Mouse (Mus musculus) cortical plate, adult 2 months (tissue): ENCODE measurements around the gene Sgms1.

Experiments
- CTCF ChIP-seq: fragments of 200-500 bp; IDR thresholded peaks from 2 replicates; pipeline ENCODE4 v1.5.1; 2011; ENCODE audit warnings: mild to moderate bottlenecking, control low read depth, low read length; ENCODE audit not compliant: insufficient read depth; ENCODE audit errors: extremely low read depth
- POLR2A ChIP-seq: fragments of 200-500 bp; IDR thresholded peaks from 2 replicates; pipeline ENCODE4 v1.6.1; 2011; ENCODE audit warnings: mild to moderate bottlenecking, low read length, control low read depth; ENCODE audit not compliant: insufficient read depth; ENCODE audit errors: extremely low read depth

DNA sequence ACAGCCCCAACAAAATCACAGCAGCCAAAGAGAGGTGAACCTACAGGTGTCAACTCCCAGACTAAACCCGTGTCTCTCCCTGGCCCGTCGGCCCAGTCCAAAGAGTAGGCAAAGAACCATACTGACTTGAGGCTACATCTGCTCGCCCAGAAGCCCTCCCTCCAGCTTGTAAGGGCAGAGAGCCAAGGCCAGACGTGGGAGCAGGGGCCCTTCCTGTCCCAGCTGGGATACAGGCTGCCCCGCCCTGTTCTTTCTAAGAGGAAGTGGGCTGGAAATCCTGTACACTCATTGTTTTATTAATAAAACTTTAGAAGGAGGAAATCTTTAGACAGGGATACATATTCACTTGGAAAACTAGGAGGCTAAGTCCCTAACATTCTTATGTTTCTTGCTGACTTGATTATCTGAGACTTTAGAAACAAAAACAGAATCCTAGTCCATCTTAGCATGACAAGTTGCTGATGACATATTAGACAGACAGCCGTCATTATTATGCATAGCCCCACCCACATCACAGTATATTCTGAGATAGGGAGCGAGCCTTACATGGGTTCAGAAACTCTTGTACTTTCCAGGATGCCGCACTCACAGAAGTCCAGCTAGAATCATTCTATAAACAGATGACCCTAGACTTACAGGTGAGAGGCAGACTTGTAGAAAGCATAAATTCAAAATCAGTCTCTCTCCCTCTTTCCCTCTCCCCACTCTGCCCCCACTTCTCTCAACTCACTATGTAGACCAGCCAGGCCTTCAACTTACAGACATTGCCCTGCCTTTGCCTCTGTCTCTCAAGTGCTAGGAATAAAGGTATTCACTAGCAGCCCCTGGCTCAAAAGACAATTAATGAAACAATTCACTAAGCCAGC lies 85.3 kb downstream of the Sgms1 start:
- no peak for TF ChIP-seq CTCF
- no peak for TF ChIP-seq POLR2A
